Mouse (Mus musculus) right cerebral cortex, postnatal 14 days (tissue): ENCODE results near the gene Bag2.

Experiments
- DNase-seq: peaks from one replicate; pipeline ENCODE4 v3.0.0; 2022

The Bag2 gene

GRCm38 (mm10) chr1:33757491-33758041 is at the start of gene Bag2:
TSS of gene Bag2 (minus strand) at chr1:33757795.
- DNase-seq, result peak; percentile 59

GRCm38 (mm10) chr1:33803323-33803722 is 45.7 kb upstream of the Bag2 start:
- no peak for DNase-seq

- no peak for DNase-seq
Observed at GRCm38 (mm10) chr1:33799620-33800019, 42.0 kb upstream of the Bag2 start.

GRCm38 (mm10) chr1:33788493-33788892 is 30.9 kb upstream of the Bag2 start:
- DNase-seq, result no peak

GRCm38 (mm10) chr1:33788072-33788471 is 30.5 kb upstream of the Bag2 start:
- no peak for DNase-seq

GRCm38 (mm10) chr1:33784561-33784960 is 27.0 kb upstream of the Bag2 start:
- DNase-seq, result no peak

GRCm38 (mm10) chr1:33776175-33776611 is 18.6 kb upstream of the Bag2 start:
- no peak for DNase-seq

- DNase-seq, result no peak
Observed at GRCm38 (mm10) chr1:33772106-33772505, 14.5 kb upstream of the Bag2 start.

- DNase-seq, result no peak
Observed at GRCm38 (mm10) chr1:33771621-33772020, 14.0 kb upstream of the Bag2 start.

- DNase-seq, result no peak
Observed at GRCm38 (mm10) chr1:33768827-33769226, 11.2 kb upstream of the Bag2 start.

GRCm38 (mm10) chr1:33768091-33768787 is 10.6 kb upstream of the Bag2 start:
- DNase-seq, result no peak

- no peak for DNase-seq
Observed at GRCm38 (mm10) chr1:33766520-33767508, 9.2 kb upstream of the Bag2 start.

GRCm38 (mm10) chr1:33765468-33766080 is 8.0 kb upstream of the Bag2 start:
- DNase-seq, result no peak

- no peak for DNase-seq
Observed at GRCm38 (mm10) chr1:33763826-33764225, 6.2 kb upstream of the Bag2 start.

GRCm38 (mm10) chr1:33758488-33758887 is 893 bp upstream of the Bag2 start:
- DNase-seq, result no peak

GRCm38 (mm10) chr1:33757033-33757413 is 572 bp downstream of the Bag2 start:
- no peak for DNase-seq

GRCm38 (mm10) chr1:33756258-33757032 is 1.1 kb downstream of the Bag2 start:
- DNase-seq, result no peak

GRCm38 (mm10) chr1:33755799-33756198 is 1.8 kb downstream of the Bag2 start:
- DNase-seq, result no peak

- DNase-seq, result peak; percentile 23
Observed at GRCm38 (mm10) chr1:33754965-33755735, 2.4 kb downstream of the Bag2 start.

- no peak for DNase-seq
Observed at GRCm38 (mm10) chr1:33754089-33754488, 3.5 kb downstream of the Bag2 start.

- DNase-seq, result peak; percentile 40
Observed at GRCm38 (mm10) chr1:33751283-33751682, 6.3 kb downstream of the Bag2 start.
